Mouse (Mus musculus): ENCODE results near the gene Izumo1r.
"Not testable (repeated sequence)": the region's sequence is repeated elsewhere in the genome, so short reads cannot be mapped to it uniquely, and the experiment has no call there.

The Izumo1r gene

DNA sequence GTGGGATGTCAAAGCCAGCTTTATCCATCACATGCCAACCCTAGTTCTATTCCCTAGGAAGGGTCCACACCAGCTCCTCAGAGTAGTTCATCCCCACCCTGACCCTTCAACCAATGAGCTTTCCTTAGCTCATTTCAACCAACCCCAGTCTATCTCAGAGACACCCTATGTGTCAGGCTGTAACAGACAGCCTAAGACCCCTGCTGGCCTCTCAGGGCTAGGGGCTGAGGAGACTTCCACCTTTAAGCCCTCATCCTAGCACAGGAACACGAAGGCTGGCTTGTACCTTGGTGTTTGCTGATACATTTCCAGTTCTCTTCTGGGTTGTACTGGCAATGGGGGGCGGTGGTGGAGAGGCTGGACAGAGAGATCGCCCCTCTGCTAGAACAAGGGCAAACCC, 743 bp downstream of the Izumo1r start:
- DNase-seq: no peak

DNA sequence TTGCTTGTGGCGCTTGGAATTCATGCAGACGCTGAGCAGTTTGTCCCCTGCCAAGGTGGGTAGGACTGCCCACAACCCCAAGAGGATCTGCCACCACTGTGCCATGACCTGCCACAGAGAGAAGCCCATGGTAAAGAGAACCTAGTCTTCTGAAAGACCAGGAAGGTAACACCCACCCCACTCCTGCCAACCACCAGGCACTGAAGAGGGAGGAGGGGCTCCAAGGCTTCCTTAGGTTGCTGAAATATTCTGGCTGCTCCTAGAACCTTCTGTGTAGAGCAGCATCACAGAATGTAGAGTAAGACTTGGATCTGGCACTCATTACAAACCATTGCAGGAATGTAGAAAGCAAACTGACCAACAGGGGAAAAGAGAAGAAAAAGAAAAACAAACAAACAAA, 1.3 kb downstream of the Izumo1r start:
- DNase-seq: no peak

DNA sequence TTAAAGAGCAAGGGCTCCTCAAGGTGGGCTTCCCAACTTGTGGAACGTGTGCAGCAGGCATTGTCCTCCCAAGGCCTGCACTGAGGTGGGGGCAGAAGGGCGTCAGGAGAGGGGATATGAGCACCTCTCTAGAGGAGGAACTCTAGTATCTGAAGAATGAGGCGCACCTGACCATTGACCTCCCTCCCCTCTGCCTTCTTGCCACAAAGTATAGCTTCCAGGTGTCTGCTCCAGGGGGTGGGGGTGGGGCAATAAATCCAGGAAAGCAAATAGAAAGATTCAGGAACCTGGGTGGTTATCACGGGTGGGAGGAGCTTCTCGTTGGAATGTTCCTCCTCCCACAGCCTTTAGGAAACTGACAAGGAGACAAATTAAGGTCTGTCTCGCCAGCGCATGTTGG, 2.0 kb downstream of the Izumo1r start:
- DNase-seq: no peak

DNA sequence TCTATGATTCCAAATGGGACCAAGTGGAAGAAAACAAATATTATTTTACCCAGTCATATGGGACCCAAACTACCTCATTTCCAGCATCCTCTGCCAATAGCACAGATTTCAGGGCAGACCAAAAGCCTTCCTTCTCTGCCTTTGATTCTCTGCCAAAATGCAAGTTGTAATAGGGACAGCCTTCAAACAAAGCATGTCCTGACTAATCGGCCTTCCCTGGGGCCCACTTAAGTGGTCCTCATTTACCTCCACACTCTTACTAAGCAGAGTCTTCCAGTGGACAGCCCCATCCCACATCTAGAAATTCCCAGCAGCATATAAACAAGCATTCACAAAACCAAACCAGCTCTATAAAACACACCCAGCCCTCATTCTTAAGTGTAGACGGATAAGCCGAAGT, 6.6 kb downstream of the Izumo1r start:
- no peak for DNase-seq

DNA sequence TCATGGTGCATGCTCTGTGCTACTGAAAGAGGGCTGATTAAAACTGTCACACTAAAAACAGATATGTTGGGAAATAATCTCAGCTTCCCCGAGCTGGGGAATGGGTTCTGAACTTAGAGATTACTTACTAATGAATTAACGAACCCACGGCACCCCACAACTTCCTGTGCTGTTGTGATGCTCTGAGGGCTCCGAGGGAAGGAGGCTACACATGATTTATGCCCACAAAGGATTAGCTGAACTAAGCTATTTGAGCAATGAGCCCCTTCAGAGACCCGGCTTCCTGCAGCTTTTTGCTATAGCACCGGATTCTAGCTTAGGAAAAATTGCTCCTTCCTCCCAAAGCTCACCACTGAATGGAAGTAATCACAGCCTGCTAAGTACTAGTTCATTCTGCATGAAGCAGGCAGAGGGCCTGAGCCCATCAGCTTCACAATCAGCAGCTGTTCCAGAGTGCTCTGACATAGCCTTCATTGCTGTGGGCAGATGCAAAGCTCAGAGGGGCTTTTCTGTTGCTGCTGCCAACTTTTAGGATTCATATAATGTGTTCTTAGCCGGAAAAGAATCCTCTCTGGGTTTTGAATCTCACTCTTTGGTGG, 8.4 kb downstream of the Izumo1r start:
- DNase-seq: no peak

DNA sequence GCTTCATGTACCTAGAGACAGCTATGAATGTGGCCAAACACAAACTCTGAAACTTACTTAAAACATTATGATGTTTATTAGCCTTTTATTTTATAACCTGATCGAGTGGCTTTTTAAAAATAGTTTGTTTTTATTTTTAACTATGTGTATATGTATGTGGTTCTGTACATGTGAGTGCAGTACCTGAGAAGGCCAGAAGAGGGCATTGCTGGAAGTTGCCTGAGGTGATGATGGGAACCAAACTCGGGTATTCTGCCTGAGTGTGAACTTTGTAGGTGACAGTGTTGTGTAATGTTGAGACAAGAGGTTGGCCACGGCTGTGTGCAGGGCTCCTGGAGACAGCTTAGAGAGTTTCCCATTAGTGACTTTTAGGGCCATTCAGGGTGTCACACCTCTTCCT, 9.1 kb downstream of the Izumo1r start:
- no peak for DNase-seq

DNA sequence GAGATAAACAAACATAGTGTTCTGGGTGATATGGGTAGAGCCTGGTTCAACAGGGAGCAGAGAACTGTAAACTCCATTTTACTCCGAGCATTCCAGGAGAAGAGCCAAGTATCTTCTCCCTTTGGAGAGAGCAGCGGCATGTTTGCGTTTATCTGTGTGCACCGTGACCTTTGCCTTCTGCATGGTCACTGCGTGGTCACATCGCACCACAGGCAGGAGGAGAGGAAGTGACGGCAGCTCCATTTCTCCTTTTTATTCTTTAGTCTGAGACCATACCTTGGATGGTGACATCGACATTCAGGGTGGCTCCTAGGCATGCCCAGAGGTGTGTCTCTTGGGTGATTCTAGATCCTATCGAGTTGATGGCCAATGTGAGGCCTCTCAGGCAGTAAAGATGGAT, 10.4 kb downstream of the Izumo1r start:
- no peak for DNase-seq

DNA sequence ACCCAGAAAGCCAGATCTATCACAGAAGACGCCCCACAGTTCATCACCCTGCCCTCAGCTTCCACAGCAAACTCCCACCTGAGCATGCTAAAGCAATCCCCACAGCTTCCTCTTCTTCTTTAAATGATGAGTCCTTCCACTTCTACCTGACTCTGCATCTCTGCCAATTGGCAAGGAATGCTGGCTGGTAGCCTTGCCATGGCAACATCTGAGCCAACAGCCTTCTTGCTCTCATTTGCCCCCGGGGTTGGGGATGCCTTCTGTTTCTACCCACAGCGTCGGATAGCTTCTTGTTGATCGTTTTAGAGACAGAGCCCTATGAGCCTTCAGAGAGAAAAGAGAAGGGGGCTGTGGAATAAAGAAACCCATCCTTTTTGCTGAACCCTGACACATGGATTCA, 11.9 kb downstream of the Izumo1r start:
- DNase-seq: peak; percentile 13

DNA sequence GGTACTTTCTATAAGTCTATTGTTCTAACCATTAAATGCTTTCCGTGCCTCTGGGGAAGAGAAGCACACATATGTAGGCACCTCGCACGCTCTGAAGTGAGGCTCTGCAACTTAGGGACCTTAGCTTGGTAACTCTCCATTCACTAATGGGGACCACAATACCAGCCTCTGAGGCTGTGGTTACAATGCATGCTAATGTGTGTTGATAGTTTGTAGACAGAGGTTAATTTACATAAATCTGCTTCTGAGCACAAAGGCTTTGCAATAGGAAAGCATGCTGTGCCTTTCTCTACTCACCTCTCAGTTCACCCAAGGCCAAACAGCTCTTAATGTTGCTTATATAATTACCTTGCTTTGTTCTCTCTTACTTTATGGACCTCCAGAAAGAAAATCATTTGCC, 13.1 kb downstream of the Izumo1r start:
- DNase-seq: no peak

DNA sequence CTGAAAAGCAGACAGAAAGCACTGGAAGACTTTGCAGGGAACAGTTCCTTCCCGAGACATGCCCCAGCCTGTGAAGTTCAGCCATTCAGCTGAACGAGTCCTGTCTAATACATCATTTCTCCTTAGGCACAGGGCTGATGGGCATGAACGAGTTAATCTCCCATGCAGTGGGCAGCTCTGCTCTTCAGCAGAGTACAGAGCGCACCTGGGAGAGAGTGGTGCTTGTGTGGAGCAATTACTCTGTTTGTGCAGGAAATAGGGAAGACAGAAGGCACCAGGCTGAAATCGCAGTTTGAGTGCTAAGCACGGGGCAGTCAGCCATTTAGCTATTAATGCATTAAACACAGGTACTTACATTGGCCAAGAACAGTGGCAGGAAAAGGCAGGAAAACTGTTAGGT, 15.1 kb downstream of the Izumo1r start:
- no peak for DNase-seq

DNA sequence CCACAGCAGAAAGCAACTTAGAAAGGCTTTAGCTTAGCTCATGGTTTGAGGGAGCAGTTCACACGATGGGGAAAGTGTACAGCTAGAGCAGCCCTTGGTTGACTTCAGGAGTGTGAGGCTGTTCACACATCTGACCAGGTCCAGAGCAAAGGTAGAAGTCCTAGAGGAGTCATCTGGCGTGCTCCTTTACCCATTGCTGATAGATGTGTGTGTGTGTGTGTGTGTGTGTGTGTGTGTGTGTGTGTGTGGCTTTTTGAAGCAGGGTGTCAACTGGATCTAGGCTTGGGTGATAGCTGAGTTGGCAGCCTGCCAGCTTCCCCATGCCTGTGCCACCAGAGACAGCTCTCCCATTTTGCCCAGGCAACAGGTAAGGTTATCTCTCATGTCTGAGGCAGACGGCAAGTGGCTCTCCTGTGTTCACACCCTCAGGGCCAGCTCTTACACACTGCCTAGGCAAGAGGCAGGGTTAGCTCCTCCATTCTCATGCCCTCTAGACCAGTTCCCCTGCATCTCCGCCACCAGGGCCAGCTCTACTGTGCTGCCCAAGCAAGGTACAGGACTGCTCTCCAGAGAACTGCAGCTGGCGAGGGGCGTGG, 15.9 kb downstream of the Izumo1r start:
- no peak for DNase-seq

DNA sequence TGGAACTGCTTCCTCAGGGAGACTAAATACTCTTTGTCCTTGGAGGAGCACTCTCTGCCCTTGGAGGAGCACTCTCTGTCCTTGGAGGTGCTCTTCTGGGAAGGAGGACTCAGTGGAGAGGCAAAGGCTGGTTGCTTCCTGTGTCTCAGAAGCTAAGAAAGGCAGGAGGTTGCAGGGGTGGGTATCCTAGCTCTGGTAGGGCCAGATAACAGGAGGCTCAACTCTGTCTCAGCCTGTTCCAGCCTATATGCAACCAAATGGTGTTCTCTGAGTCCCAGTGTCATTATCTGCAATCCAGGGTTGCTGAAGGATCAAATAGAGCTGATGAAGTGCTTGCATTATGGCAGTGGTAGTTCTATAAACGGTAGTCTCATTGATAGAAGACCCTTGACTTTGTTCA, 17.8 kb downstream of the Izumo1r start:
- DNase-seq: no peak

DNA sequence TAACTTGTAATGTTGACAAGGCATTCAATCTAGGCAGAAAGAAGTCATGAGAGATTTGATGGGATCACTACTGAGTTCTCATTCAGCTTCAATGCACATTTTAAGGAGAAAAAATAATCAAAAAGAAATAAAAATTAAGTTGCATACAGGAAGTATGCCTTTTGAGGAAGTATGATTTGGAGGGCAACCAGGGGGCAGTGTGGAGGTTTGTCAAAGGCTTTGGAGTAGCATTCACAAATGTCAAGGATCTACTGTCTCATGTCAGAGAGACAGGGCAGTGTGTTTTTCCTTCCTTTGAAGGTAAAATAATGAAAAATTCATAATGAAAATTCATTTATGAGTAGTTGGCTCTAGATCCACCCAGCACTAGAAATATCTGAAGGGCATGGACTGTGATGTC, 18.6 kb downstream of the Izumo1r start:
- DNase-seq: no peak

DNA sequence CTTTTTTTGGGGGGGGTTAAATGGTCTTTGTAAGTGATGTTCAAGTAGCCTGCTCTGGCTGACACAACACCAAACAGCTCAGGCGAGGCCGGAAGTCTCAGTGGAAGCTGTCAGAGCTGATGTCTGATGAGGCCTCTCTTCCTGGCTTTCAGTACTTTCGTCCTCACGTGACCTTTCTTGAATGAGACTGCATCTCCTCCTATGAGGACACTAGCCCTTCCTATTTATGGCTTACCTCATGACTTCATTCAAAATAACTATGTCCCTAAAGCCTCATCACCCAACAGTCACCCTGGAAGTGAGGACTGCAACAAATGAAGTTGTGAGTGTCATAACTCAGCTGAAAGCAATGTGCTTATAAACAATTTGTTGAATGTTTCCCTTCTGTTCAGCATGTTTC, 19.1 kb downstream of the Izumo1r start:
- DNase-seq: no peak

DNA sequence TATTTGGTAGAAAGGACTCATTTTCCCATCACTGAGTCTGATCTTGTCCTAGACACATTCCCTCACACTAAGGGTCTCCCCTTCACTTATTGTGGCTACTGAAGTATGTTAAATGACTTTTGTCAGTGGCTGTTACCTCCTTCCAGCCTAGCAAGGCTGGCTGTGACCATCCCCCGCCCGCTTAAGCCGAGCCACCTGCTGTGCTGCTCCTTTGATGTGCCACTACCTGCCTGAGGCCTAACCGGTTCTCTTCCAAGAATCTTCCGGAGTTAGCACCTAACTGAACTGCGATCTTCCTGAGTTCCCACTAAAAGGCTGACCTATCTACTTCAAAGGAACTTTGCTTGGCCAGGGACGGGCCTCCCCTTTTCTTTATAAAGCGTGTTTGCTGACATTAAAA, 27.2 kb downstream of the Izumo1r start:
- not testable (repeated sequence) for DNase-seq

DNA sequence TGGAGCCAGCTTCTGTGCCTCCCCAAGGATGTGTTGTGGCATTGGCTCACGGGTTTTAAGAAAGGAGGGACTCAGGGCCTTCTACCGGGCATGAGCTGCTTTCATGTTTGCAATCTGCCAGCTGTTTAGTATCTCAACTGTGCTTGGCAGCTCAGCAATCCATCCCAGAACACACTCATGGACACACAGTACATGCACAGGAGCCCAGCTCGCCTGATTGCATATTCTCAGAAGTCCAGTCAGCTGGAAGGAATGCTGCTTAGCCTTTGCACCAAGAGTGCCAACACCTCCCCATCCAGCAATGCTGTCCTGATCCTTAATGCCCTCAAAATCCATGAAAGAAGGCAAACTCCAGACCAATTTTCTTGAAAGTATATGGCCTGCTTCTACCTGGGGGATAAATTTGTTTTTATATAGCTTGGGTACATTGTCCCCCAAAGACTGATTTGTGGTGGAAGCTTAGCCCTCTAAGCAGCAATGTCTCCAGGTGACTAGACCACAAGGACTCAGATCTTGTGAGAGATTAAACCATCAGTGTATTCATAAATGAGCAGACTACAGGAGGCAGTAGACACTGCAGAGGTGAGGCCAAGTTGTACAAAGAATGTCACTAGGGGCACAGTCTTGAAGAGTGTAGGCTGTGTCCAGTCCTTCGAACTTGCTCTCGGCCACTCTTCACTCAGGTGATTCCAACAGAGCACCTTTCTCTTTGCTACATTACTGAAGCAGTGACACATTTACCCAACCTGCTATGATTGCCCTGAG, 27.8 kb downstream of the Izumo1r start:
- DNase-seq: no peak

DNA sequence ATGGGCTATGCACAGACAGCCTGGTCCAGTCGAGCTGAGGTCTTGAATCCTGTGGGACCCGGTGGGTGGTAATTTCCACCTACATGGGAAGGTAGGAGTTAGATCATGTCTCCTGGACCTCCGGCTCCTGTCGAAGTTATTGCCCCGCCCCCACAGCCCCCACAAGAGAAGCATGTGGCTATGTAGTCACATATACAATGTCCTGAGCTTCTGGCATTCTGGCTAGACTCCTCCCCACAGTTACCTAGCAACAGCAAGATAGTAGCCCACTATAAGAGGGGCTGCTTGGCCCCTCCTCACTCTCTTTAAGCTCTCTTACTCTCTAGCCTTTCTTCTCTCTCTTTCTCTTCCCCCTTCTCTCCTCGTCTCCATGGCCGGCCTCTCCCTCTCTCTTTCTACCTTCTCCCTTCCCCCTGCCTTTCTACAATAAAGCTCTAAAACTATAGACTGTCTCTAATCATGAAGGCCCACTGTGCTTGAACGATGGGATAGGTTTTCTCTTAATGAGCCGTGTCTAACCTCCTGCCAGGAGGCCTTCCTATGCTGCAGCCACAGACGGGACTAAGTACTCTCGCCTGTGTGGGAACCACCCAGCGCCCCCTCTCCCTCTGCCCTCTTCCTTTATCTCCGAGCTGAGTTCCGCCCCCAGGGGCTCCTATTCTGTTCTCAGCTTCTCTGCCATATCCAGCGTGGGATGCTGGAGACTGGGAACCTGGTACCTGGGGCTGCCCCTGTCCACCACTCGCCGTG, 31.4 kb downstream of the Izumo1r start:
- no peak for DNase-seq

DNA sequence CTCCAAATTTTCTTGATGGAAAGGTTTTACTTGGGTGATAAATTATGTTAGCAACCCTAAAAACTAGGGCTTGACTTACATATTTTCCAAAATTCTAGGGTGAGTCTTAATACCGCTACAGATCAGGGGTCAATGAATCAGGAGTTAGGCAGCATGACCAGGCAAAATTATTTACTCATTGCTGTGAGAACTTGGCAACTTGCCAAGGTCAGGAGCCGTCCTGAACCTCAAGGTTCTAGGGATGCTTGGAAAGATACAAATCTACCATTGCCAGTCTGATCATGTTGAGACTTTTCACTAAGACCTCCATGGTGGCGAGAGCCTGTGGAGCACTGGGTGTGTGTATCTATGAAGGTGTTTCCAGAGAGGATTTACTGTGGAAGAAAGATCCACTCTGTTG, 32.2 kb downstream of the Izumo1r start:
- DNase-seq: no peak

DNA sequence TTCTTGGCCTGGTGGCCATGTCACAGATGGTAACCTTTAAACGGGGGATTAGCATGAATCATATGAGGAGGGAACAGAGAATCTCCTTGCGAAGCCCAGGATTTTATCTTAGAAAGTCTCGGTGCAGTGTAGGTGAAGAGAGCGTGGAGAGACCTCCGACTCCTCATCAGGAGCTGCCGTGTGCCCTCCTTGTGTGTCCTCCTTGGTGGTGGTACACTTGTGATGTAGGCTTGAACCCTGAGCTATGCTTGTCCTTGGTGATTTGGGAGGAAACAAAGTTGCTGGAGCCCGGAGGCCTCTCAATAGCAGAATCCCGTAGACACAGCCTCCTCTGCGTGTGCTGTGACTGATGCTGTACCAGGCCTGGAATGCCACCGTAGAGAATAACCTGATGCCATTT, 32.9 kb downstream of the Izumo1r start:
- DNase-seq: no peak

DNA sequence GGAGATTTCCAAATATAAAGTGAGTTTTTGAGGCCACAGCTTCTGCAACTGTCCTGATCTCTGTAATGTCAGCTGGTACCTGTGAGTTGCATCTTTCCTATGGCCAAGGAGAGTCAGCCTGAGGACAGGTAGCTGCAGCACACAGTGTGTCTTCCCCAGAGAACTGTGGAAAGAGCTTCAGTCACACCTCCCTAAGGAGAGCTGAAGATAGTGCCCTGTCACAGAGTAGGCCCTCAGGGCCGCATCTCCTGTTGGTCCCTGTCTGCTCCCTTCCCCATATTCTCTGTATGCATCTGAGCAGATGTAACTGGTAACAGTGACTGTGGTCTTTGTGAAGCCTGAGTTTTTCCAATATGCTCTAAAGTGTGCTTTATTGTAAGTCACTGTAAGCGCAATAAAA, 33.4 kb downstream of the Izumo1r start:
- no peak for DNase-seq

DNA sequence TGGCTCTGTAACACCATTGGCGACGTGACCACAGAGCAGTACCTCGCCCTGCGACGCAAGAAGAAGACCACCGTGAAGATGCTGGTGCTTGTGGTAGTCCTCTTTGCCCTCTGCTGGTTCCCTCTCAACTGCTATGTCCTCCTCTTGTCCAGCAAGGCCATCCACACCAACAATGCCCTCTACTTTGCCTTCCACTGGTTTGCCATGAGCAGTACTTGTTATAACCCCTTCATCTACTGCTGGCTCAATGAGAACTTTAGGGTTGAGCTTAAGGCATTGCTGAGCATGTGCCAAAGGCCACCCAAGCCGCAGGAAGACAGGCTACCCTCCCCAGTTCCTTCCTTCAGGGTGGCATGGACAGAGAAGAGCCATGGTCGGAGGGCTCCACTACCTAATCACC, 35.4 kb downstream of the Izumo1r start:
- no peak for DNase-seq

DNA sequence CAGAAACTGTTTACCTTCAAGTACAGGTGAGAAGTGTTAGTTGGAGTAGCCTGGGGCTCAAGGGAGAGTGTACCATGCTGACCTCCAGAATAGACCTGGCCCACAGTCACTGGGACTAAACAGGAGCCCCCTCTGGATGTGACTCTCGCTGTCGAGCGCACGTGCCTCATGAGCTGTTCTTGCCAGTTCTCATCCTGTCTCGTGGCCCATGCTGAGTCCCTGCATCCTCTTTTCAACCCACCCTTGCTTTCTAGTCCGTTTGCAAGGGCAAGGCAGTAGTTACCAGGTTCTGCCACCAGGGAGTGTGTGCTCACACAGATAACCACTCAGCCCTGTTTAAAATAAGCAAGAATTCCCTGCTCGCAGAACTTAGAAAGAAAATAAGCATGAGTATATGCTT, 36.8 kb downstream of the Izumo1r start:
- no peak for DNase-seq

DNA sequence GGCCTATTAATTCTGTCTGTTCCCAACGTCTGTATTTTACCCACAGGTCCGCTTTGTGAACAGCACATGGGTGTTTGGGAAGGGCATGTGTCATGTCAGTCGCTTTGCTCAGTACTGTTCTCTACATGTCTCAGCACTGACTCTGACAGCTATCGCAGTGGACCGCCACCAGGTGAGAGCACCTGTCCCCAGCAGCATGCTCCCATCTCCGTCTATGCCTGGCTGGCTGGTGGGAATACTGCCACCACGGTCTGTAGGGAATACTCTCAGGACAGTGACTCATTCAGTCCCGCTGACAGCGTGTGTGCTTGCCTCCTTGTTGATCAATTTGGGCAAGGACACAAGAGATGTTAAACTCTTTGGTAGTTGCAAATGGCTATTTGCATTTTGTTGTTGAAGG, 39.0 kb downstream of the Izumo1r start:
- DNase-seq: no peak

DNA sequence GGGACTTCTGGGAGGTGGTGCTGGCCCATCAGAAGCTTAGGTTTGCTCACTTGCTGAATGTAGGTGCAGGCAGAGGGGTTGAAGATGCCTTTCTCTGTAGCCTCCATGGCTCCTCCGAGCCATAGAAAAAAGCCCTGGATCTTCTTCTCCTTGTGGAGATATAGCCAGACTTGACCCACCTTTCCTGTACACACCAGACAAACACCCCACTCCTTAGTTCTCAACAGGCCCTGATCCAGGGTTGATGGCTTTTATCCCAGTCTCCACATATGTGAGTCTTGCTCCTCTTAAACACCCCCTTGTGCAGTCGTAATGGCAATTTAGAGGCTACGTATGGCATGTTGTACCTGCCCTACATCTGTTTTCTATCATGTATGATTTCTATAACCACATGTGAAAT, 40.6 kb downstream of the Izumo1r start:
- DNase-seq: no peak
